Mouse (Mus musculus) forebrain, embryonic 11.5 days (tissue): Measurements from ENCODE around the gene Btnl10. TPM values are rescaled to one million over a fixed set of nuclear protein-coding genes. Genes with fewer than 3 reads are reported as not detected.
"Not testable (repeated sequence)": the region's sequence is repeated elsewhere in the genome, so short reads cannot be mapped to it uniquely, and the experiment has no call there.

Source experiments
- ATAC-seq: fragments of 200-750 bp; cut with Nextera tagmentation; replicated peaks from 2 replicates; pipeline ENCODE4 v1.8.0; 2017; ENCODE audit warnings: moderate TSS enrichment; ENCODE audit not compliant: low FRiP score
- DNase-seq: peaks from one replicate; pipeline ENCODE4 v3.0.0-alpha.2; 2017; ENCODE audit warnings: low spot score
- H3K27ac ChIP-seq: fragments of 300-500 bp; sonication (generic); 2 replicates; pipeline ENCODE4 v1.5.1; 2014; ENCODE audit warnings: low read depth, low read length
- H3K27me3 ChIP-seq: fragments of 300-500 bp; sonication (generic); 2 replicates; pipeline ENCODE4 v1.6.1; 2014; ENCODE audit warnings: mild to moderate bottlenecking, low read length, mixed read lengths; ENCODE audit not compliant: control insufficient read depth, insufficient read depth
- H3K36me3 ChIP-seq: fragments of 300-500 bp; sonication (generic); 2 replicates; pipeline ENCODE4 v1.6.1; 2014; ENCODE audit warnings: mild to moderate bottlenecking, low read length, moderate library complexity, mixed read lengths; ENCODE audit not compliant: control insufficient read depth, insufficient read depth
- H3K4me1 ChIP-seq: fragments of 300-500 bp; sonication (generic); replicated peaks from 2 replicates; pipeline ENCODE4 v1.6.1; 2014; ENCODE audit warnings: low read length, mixed read lengths; ENCODE audit not compliant: control insufficient read depth, insufficient read depth
- H3K4me2 ChIP-seq: fragments of 300-500 bp; sonication (generic); 2 replicates; pipeline ENCODE4 v1.6.1; 2014; ENCODE audit warnings: low read depth, mild to moderate bottlenecking, low read length, moderate library complexity, mixed read lengths; ENCODE audit not compliant: severe bottlenecking
- H3K4me3 ChIP-seq: fragments of 300-500 bp; sonication (generic); 2 replicates; pipeline ENCODE4 v1.5.1; 2014; ENCODE audit warnings: low read depth, low read length
- H3K9ac ChIP-seq: fragments of 300-500 bp; sonication (generic); 2 replicates; pipeline ENCODE4 v1.6.1; 2014; ENCODE audit warnings: low read length
- H3K9me3 ChIP-seq: fragments of 300-500 bp; sonication (generic); 2 replicates; pipeline ENCODE4 v1.6.1; 2016; ENCODE audit warnings: low read length, mixed read lengths; ENCODE audit not compliant: control insufficient read depth
- WGBS: fragments of 180-500 bp; shearing (Covaris S2); extraction: QIAGEN DNeasy Blood & Tissue Kit; methylation state at CpG from one replicate; pipeline ENCODE4 v1.1.7; 2014; 5-methylcytosine and 5-hydroxymethylcytosine counted together
- polyA plus RNA-seq: library from polyadenylated mRNA; unstranded; fragments of >200 nt; fragmentation: Nextera tagmentation; extraction: Ambion mirVana; gene quantifications from 2 replicates; pipeline ENCODE4 v1.2.1, GENCODE M21; 2014

The Btnl10 gene
- polyA plus RNA-seq, 1 experiment from 2014 or later: not detected

- no peaks in the 10 kb centered on the region for H3K36me3 ChIP-seq
- peaks cover 4% of the 10 kb centered on the region; the same call in 1 of the 2 replicates for H3K4me1 ChIP-seq
- 75% methylated on average over 5 of the region's 5 CpGs for WGBS
- H3K9me3 ChIP-seq: no peaks in the 10 kb centered on the region
- H3K4me2 ChIP-seq: no peak overlapping the region
- no peak for DNase-seq
- H3K27ac ChIP-seq: no peak overlapping the region
- no peaks in the 10 kb centered on the region for H3K27me3 ChIP-seq
- no peak overlapping the region; the same call in 1 of the 2 replicates for H3K9ac ChIP-seq
- ATAC-seq: no peak
- no peak overlapping the region for H3K4me3 ChIP-seq
These were observed 33.5 kb downstream of the Btnl10 start for GRCm38 (mm10) chr11:58951210-58951609.

GRCm38 (mm10) chr11:58953351-58954169, 35.9 kb downstream of the Btnl10 start:
- Histone ChIP-seq H3K27me3 (no peaks in the 10 kb centered on the region), H3K4me1 (peaks cover 7% of the 10 kb centered on the region; the same call in 1 of the 2 replicates), H3K9ac (peak overlapping the region; percentile 90), H3K27ac (peak overlapping the region; percentile 97), H3K4me3 (peak overlapping the region; percentile 82), H3K4me2 (peak overlapping the region; percentile 94), H3K36me3 (no peaks in the 10 kb centered on the region; the same call in 1 of the 2 replicates), H3K9me3 (no peaks in the 10 kb centered on the region)
- DNase-seq (peak; percentile 84), ATAC-seq (peak; percentile 8)
- WGBS: 2% methylated on average over 33 of the region's 33 CpGs

GRCm38 (mm10) chr11:58954170-58954419, 36.4 kb downstream of the Btnl10 start:
- Histone ChIP-seq H3K4me2 (peak overlapping the region; percentile 94), H3K4me3 (peak overlapping the region; percentile 82), H3K9ac (peak overlapping the region; percentile 90), H3K27ac (peak overlapping the region; percentile 97)
- WGBS: 1% methylated on average over 17 of the region's 17 CpGs
- not testable (repeated sequence) for H3K27me3 ChIP-seq, H3K36me3 ChIP-seq, H3K9me3 ChIP-seq, DNase-seq, ATAC-seq, H3K4me1 ChIP-seq

GRCm38 (mm10) chr11:58954420-58955142, 36.9 kb downstream of the Btnl10 start, which contains the start of the genes Hist3h2a and Trim17:
Gene Hist3h2a (plus strand): TSS chr11:58954685.
Gene Trim17 (plus strand): TSS chr11:58954685.
- WGBS: under 1% methylated on average over 49 of the region's 49 CpGs
- Histone ChIP-seq H3K27ac (peak within 1 kb of the TSS; percentile 97), H3K9ac (peak within 1 kb of the TSS; percentile 97), H3K36me3 (no peaks in the 10 kb centered on the region; the same call in 1 of the 2 replicates), H3K4me2 (peak within 1 kb of the TSS; percentile 94), H3K9me3 (no peaks in the 10 kb centered on the region), H3K4me1 (peaks cover 12% of the 10 kb centered on the region; the same call in 1 of the 2 replicates), H3K4me3 (peak within 1 kb of the TSS; percentile 82), H3K27me3 (no peaks in the 10 kb centered on the region)
- ATAC-seq: peak; percentile 91
- peak; percentile 90 for DNase-seq

DNA sequence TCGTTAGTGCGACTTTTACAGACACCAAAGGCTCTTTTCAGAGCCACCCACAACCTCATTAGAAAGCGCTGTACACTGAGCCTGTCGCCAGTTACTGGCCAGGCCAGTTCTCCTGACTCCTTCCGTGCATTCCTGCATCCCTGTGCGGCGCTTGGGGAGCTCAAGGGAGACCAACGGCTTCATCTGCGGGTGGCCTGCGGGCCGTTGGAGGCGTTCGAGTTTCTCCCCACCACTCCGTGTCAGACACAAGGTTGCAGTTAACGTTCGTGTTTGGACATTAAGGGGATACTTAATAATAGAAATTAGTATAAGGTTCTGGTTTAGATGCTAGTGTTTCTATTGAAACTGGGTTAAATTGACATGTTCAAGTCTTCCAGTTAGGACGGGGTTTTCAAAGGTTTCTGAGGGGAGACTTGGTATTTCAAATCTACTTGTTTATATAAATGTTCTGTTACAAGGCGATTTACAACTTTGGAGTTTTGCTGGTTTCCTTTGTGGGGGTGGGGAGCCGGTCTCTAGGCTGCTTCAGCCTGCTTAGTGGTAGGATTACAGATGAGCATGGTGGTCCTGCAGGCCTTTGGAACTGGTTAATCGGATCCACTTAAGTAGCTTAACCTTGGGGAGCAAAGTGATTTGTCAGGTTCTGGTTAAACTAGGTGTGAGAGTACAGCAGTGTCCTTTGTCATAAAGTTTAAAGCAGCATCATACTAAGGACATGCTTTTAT, 37.6 kb downstream of the Btnl10 start:
- H3K4me3 ChIP-seq: peak overlapping the region; percentile 82
- peak overlapping the region; percentile 94 for H3K4me2 ChIP-seq
- no peak; the same call in 1 of the 2 replicates for ATAC-seq
- H3K27me3 ChIP-seq: no peaks in the 10 kb centered on the region
- H3K4me1 ChIP-seq: peaks cover 11% of the 10 kb centered on the region; the same call in 1 of the 2 replicates
- under 1% methylated on average over 20 of the region's 20 CpGs for WGBS
- H3K27ac ChIP-seq: peak overlapping the region; percentile 97
- H3K9ac ChIP-seq: peak overlapping the region; percentile 97
- no peaks in the 10 kb centered on the region for H3K9me3 ChIP-seq
- peak; percentile 64 for DNase-seq
- H3K36me3 ChIP-seq: no peaks in the 10 kb centered on the region; the same call in 1 of the 2 replicates

DNA sequence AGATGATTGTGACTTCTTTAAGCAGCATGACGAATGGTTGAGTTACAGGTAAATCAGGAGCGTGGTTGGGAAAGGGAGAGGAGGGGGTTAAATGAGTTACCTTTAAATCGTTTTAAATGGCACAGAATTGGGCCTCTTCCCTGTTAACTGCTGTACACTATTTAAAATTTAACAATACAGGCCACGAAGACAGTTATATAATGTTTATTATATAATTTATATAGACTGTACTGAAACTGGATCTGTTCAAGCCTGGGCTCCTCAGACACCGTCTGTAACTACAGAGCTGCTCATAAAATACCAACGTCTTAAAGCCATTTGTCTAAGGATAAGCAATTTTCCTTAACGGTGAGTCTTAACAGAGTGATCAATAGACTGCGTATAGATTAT, 38.2 kb downstream of the Btnl10 start:
- Histone ChIP-seq H3K27me3 (no peaks in the 10 kb centered on the region), H3K4me3 (peak overlapping the region; percentile 82), H3K4me1 (peaks cover 10% of the 10 kb centered on the region; the same call in 1 of the 2 replicates), H3K4me2 (peak overlapping the region; percentile 94), H3K36me3 (no peaks in the 10 kb centered on the region; the same call in 1 of the 2 replicates), H3K27ac (no peak overlapping the region; the same call in 1 of the 2 replicates), H3K9me3 (no peaks in the 10 kb centered on the region), H3K9ac (peak overlapping the region; percentile 97)
- ATAC-seq: no peak
- 28% methylated on average over 8 of the region's 8 CpGs for WGBS
- no peak for DNase-seq

DNA sequence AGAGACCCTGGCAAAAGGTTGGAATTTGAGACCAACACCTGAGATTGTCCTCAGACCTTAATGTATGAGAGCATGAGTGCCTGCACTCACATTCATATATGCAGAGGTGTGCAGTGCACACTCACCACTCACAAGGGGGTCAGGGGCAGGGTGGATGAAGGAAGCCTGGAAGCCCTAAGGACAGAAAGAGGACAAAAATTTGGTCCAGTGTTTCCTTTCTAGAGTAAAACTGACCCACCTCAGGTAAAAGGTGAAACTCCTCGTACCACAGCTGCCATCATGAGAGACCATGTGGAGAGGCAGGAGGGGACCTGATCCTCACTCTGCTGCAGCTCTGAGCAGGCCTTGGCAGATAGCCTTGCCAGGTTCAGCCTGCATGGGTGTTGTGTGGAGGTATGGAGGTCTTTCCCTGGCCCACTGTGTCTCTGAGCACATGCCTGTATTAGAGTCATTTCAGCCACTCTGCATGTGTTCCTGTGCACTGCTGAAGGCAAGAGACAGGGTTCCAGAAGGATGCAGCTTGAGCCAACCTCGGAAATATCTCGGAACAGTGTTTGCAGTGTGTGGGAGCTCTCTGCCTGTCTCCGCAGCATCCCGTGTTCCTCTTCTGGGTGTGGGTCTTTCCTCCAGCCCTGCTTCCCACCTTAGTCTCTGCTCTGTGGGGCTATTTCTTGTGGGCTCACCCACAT, 39.7 kb downstream of the Btnl10 start:
- H3K4me1 ChIP-seq: peaks cover 10% of the 10 kb centered on the region; the same call in 1 of the 2 replicates
- WGBS: 83% methylated on average over 5 of the region's 5 CpGs
- no peak for ATAC-seq

More for the DNA sequence above, 39.7 kb downstream of the Btnl10 start:
- H3K4me2 ChIP-seq: peak overlapping the region; percentile 94
- no peak overlapping the region for H3K9ac ChIP-seq
- H3K4me3 ChIP-seq: peak overlapping the region; percentile 82
- peaks cover 4% of the 10 kb centered on the region; the same call in 1 of the 2 replicates for H3K27me3 ChIP-seq
- no peaks in the 10 kb centered on the region for H3K9me3 ChIP-seq
- peak; percentile 48 for DNase-seq
- no peaks in the 10 kb centered on the region; the same call in 1 of the 2 replicates for H3K36me3 ChIP-seq
- H3K27ac ChIP-seq: no peak overlapping the region
